Comparison of ENCODE assay signal across 16 mouse cellular contexts in genomic region chr2:29372176-29372575, GRCm38 (mm10).
A peak's percentile ranks its signal among the peaks of the same experiment; 100 is the strongest.
DNase-seq lines count a peak whose midpoint lies in the region.
"Had no signal": no experiment of that assay in that cellular context is flagged by ENCODE, and none has a peak within 500 bp of the region (broad histone marks: within the 10 kb centered on the region; RNA-seq: fewer than 3 reads in every experiment).

No protein-coding gene starts in this region.

- peak; percentile 9 for DNase-seq in kidney, adult 9 months
- no peak for DNase-seq in kidney, postnatal 14 days
- peak; percentile 29 for DNase-seq in lung, postnatal 36 days
- no peak for DNase-seq in lung, postnatal 10 days
- DNase-seq in retina, postnatal 1 day, result peak; percentile 75
- DNase-seq in retina, postnatal 7 days (ENCODE audit: low read depth, low spot score), result peak; percentile 58
- DNase-seq: adrenal gland, postnatal 10 days; cerebellum, adult 11-12 months; cerebellum, adult 8-10 months; cerebellum, postnatal 10 days; cerebellum, postnatal 36 days; embryo, embryonic 11 days; gastrocnemius, postnatal 25 days; heart, adult 18-20 months; heart, postnatal 10 days; heart, postnatal 36 days had no signal

Comparison
In these comparisons a context has a peak if more than half of its experiments do, and no peak if none do; other contexts are left out.
1. DNase-seq: peak in kidney, adult 9 months (single experiment), lung, postnatal 36 days (single experiment), retina, postnatal 1 day (single experiment) and retina, postnatal 7 days (single experiment); none in kidney, postnatal 14 days (single experiment) and lung, postnatal 10 days (single experiment).